Mouse (Mus musculus) liver, embryonic 14.5 days (tissue): Measurements from ENCODE around the gene Tpi1. TPM values are rescaled to one million over a fixed set of nuclear protein-coding genes. Genes with fewer than 3 reads are reported as not detected.

Experiments used
- ATAC-seq: fragments of 200-750 bp; cut with Nextera tagmentation; 2 replicates; pipeline ENCODE4 v1.8.0; 2017; ENCODE audit warnings: moderate number of reproducible peaks, mild to moderate bottlenecking, moderate library complexity; ENCODE audit not compliant: insufficient read depth
- DNase-seq, 3 experiments: peaks; one replicate each; pipeline ENCODE4 v3.0.0-alpha.2; 2012 to 2013; ENCODE audit warnings: low read depth in 3 of 3, low spot score in 3 of 3
- H3K27ac ChIP-seq: fragments of 300-500 bp; sonication (generic); 2 replicates; pipeline ENCODE4 v1.5.1; 2014; ENCODE audit warnings: moderate library complexity, mild to moderate bottlenecking, control low read depth, inconsistent platforms
- H3K27me3 ChIP-seq: fragments of 300-500 bp; sonication (generic); 2 replicates; pipeline ENCODE4 v1.6.1; 2014; ENCODE audit warnings: mild to moderate bottlenecking, low read length, moderate library complexity; ENCODE audit not compliant: control insufficient read depth, insufficient read depth
- H3K36me3 ChIP-seq: fragments of 300-500 bp; sonication (generic); replicated peaks from 2 replicates; pipeline ENCODE4 v1.6.1; 2014; ENCODE audit warnings: low read depth; ENCODE audit not compliant: control insufficient read depth, insufficient read depth
- H3K4me1 ChIP-seq, 2 experiments: fragments of 200-500 bp in 1 of 2; fragments of 300-500 bp in 1 of 2; sonication (generic) in 1 of 2; replicated peaks; 2 replicates each; pipeline ENCODE4 v1.6.1; 2012 to 2014; ENCODE audit warnings: antibody characterized with exemption in 1 of 2, inconsistent platforms in 1 of 2, low read length in 1 of 2; ENCODE audit not compliant: control insufficient read depth in 2 of 2, insufficient read depth in 2 of 2
- H3K4me2 ChIP-seq: fragments of 300-500 bp; sonication (generic); 2 replicates; pipeline ENCODE4 v1.6.1; 2014; ENCODE audit warnings: low read depth, mild to moderate bottlenecking, control low read depth, moderate library complexity
- H3K4me3 ChIP-seq, 2 experiments: fragments of 200-500 bp in 1 of 2; fragments of 300-500 bp in 1 of 2; sonication (generic) in 1 of 2; 2 replicates each; pipeline ENCODE4 v1.5.1; 2012 to 2014; ENCODE audit warnings: low read depth in 2 of 2, low read length in 2 of 2, mild to moderate bottlenecking in 2 of 2, control low read depth in 1 of 2, inconsistent platforms in 1 of 2, moderate library complexity in 1 of 2; ENCODE audit not compliant: insufficient read depth in 1 of 2
- H3K9ac ChIP-seq: fragments of 300-500 bp; sonication (generic); replicated peaks from 2 replicates; pipeline ENCODE4 v1.6.1; 2014; ENCODE audit warnings: mild to moderate bottlenecking, control low read depth, moderate library complexity
- H3K9me3 ChIP-seq: fragments of 300-500 bp; sonication (generic); 2 replicates; pipeline ENCODE4 v1.6.1; 2016; ENCODE audit warnings: low read length, mixed read lengths; ENCODE audit not compliant: control insufficient read depth
- CTCF ChIP-seq: IDR thresholded peaks from 2 replicates; pipeline ENCODE4 v1.5.1; 2016; ENCODE audit warnings: antibody characterized with exemption, low read depth, control low read depth
- EP300 ChIP-seq: IDR thresholded peaks from 2 replicates; pipeline ENCODE4 v1.6.1; 2016; ENCODE audit warnings: antibody characterized with exemption, low read depth
- WGBS: fragments of 180-500 bp; shearing (Covaris S2); extraction: QIAGEN DNeasy Blood & Tissue Kit; methylation state at CpG from one replicate; pipeline ENCODE4 v1.1.7; 2014; ENCODE audit not compliant: insufficient replicate concordance; 5-methylcytosine and 5-hydroxymethylcytosine counted together
- polyA plus RNA-seq, 2 experiments: library from polyadenylated mRNA; depleted of rRNA in 1 of 2; stranded (reverse) in 1 of 2; unstranded in 1 of 2; fragments of >200 nt; fragmentation: Nextera tagmentation in 1 of 2; extraction: Ambion mirVana in 1 of 2; gene quantifications; 2 replicates each; pipeline versions ENCODE4 v1.2.1 to v1.2.3; 2012 to 2014

Gene Tpi1
- polyA plus RNA-seq, 2 experiments = 292 to 420 TPM

- Histone ChIP-seq H3K4me1 (peaks cover 0 to 8% of the 10 kb centered on the region in 2 experiments; a peak in 2 of 4 replicates), H3K4me2 (peak overlapping the region; percentile 52), H3K4me3 (no peak overlapping the region), H3K27ac (no peak overlapping the region), H3K9me3 (no peaks in the 10 kb centered on the region), H3K27me3 (peaks cover 30% of the 10 kb centered on the region), H3K36me3 (no peaks in the 10 kb centered on the region), H3K9ac (no peak overlapping the region)
- 0 out of 2 replicates have a peak, but pooled peaks have one; percentile 36 for ATAC-seq
- TF ChIP-seq EP300 = no peak
- no peak for TF ChIP-seq CTCF
- DNase-seq = no peak
- WGBS = 23% methylated on average over 19 of the region's 19 CpGs
Observed at GRCm38 (mm10) chr6:124767920-124768703, 46.0 kb downstream of the Tpi1 start.

GRCm38 (mm10) chr6:124767536-124767919 is 46.6 kb downstream of the Tpi1 start:
- H3K9me3 ChIP-seq = no peaks in the 10 kb centered on the region
- H3K27ac ChIP-seq = no peak overlapping the region
- no peak for ATAC-seq
- no peak overlapping the region for H3K4me3 ChIP-seq
- H3K36me3 ChIP-seq = no peaks in the 10 kb centered on the region
- H3K4me2 ChIP-seq = no peak overlapping the region
- no peak for DNase-seq
- peaks cover 30% of the 10 kb centered on the region for H3K27me3 ChIP-seq
- no peak overlapping the region for H3K9ac ChIP-seq
- WGBS = 68% methylated on average over 4 of the region's 4 CpGs
- TF ChIP-seq CTCF = no peak
- no peak for TF ChIP-seq EP300
- H3K4me1 ChIP-seq = peaks cover 0 to 8% of the 10 kb centered on the region in 2 experiments; a peak in 2 of 4 replicates

- no peak overlapping the region for H3K4me2 ChIP-seq
- H3K27ac ChIP-seq = no peak overlapping the region
- H3K27me3 ChIP-seq = peaks cover 30% of the 10 kb centered on the region
- DNase-seq = no peak
- no peak for ATAC-seq
- no peak for TF ChIP-seq CTCF
- H3K36me3 ChIP-seq = no peaks in the 10 kb centered on the region
- 65% methylated on average over 7 of the region's 7 CpGs for WGBS
- H3K9me3 ChIP-seq = no peaks in the 10 kb centered on the region
- no peak overlapping the region for H3K4me3 ChIP-seq
- H3K9ac ChIP-seq = no peak overlapping the region
- H3K4me1 ChIP-seq = peaks cover 0 to 8% of the 10 kb centered on the region in 2 experiments; a peak in 2 of 4 replicates
Observed at GRCm38 (mm10) chr6:124765951-124766350, 48.1 kb downstream of the Tpi1 start.

Other genes with a start within 250 kb of the Tpi1 start
- gene C1rb, start 244.0 kb downstream of the Tpi1 start, polyA plus RNA-seq (2012; rRNA removed) = not detected in 2 replicates
- gene C1rb, start 244.0 kb downstream of the Tpi1 start, polyA plus RNA-seq (2014; fragmentation: Nextera tagmentation; extraction: Ambion mirVana) = not detected in 2 replicates
- 0.01 TPM in 1 of 2 replicates, not detected in the other for gene C1s2, start 178.2 kb downstream of the Tpi1 start, polyA plus RNA-seq (2012; rRNA removed)
- gene C1s2, start 178.2 kb downstream of the Tpi1 start, polyA plus RNA-seq (2014; fragmentation: Nextera tagmentation; extraction: Ambion mirVana) = not detected in 2 replicates
- 61.4 and 65.7 TPM in 2 replicates for gene Lpcat3, start 151.3 kb downstream of the Tpi1 start, polyA plus RNA-seq (2012; rRNA removed)
- gene Lpcat3, start 151.3 kb downstream of the Tpi1 start, polyA plus RNA-seq (2014; fragmentation: Nextera tagmentation; extraction: Ambion mirVana) = 64.2 and 67.0 TPM in 2 replicates
- gene Emg1, start 102.1 kb downstream of the Tpi1 start, polyA plus RNA-seq (2012; rRNA removed) = 91.1 and 103 TPM in 2 replicates
- 147 and 162 TPM in 2 replicates for gene Emg1, start 102.1 kb downstream of the Tpi1 start, polyA plus RNA-seq (2014; fragmentation: Nextera tagmentation; extraction: Ambion mirVana)
- gene Phb2, start 102.0 kb downstream of the Tpi1 start, polyA plus RNA-seq (2012; rRNA removed) = 101 and 124 TPM in 2 replicates
- gene Phb2, start 102.0 kb downstream of the Tpi1 start, polyA plus RNA-seq (2014; fragmentation: Nextera tagmentation; extraction: Ambion mirVana) = 210 and 240 TPM in 2 replicates
- 14.3 and 17.9 TPM in 2 replicates for gene Ptpn6, start 75.6 kb downstream of the Tpi1 start, polyA plus RNA-seq (2012; rRNA removed)
- 26.6 and 28.4 TPM in 2 replicates for gene Ptpn6, start 75.6 kb downstream of the Tpi1 start, polyA plus RNA-seq (2014; fragmentation: Nextera tagmentation; extraction: Ambion mirVana)
- gene Grcc10, start 72.9 kb downstream of the Tpi1 start, polyA plus RNA-seq (2012; rRNA removed) = 27.9 and 50.2 TPM in 2 replicates
- 74.0 and 80.0 TPM in 2 replicates for gene Grcc10, start 72.9 kb downstream of the Tpi1 start, polyA plus RNA-seq (2014; fragmentation: Nextera tagmentation; extraction: Ambion mirVana)
- 0.37 TPM in 1 of 2 replicates, not detected in the other for gene Gm45234, start 58.3 kb downstream of the Tpi1 start, polyA plus RNA-seq (2012; rRNA removed)
- gene Gm45234, start 58.3 kb downstream of the Tpi1 start, polyA plus RNA-seq (2014; fragmentation: Nextera tagmentation; extraction: Ambion mirVana) = not detected in 2 replicates
- gene Atn1, start 57.8 kb downstream of the Tpi1 start, polyA plus RNA-seq (2012; rRNA removed) = 2.5 and 2.8 TPM in 2 replicates
- 0.58 and 1.5 TPM in 2 replicates for gene Atn1, start 57.8 kb downstream of the Tpi1 start, polyA plus RNA-seq (2014; fragmentation: Nextera tagmentation; extraction: Ambion mirVana)
- 0.47 and 0.50 TPM in 2 replicates for gene Eno2, start 44.6 kb downstream of the Tpi1 start, polyA plus RNA-seq (2012; rRNA removed)
- 0.09 TPM in 1 of 2 replicates, not detected in the other for gene Eno2, start 44.6 kb downstream of the Tpi1 start, polyA plus RNA-seq (2014; fragmentation: Nextera tagmentation; extraction: Ambion mirVana)
- gene Lrrc23, start 34.6 kb downstream of the Tpi1 start, polyA plus RNA-seq (2012; rRNA removed) = 0.09 TPM in 1 of 2 replicates, not detected in the other
- not detected in 2 replicates for gene Lrrc23, start 34.6 kb downstream of the Tpi1 start, polyA plus RNA-seq (2014; fragmentation: Nextera tagmentation; extraction: Ambion mirVana)
- 4.1 and 5.0 TPM in 2 replicates for gene Spsb2, start 5.6 kb downstream of the Tpi1 start, polyA plus RNA-seq (2012; rRNA removed)
- 4.7 and 5.0 TPM in 2 replicates for gene Spsb2, start 5.6 kb downstream of the Tpi1 start, polyA plus RNA-seq (2014; fragmentation: Nextera tagmentation; extraction: Ambion mirVana)
- gene Usp5, start 15.2 kb upstream of the Tpi1 start, polyA plus RNA-seq (2012; rRNA removed) = 24.4 and 27.6 TPM in 2 replicates
- gene Usp5, start 15.2 kb upstream of the Tpi1 start, polyA plus RNA-seq (2014; fragmentation: Nextera tagmentation; extraction: Ambion mirVana) = 38.0 and 42.5 TPM in 2 replicates
- 147 and 165 TPM in 2 replicates for gene Cdca3, start 15.3 kb upstream of the Tpi1 start, polyA plus RNA-seq (2012; rRNA removed)
- 205 and 206 TPM in 2 replicates for gene Cdca3, start 15.3 kb upstream of the Tpi1 start, polyA plus RNA-seq (2014; fragmentation: Nextera tagmentation; extraction: Ambion mirVana)
- 0.03 and 0.06 TPM in 2 replicates for gene Gnb3, start 26.0 kb upstream of the Tpi1 start, polyA plus RNA-seq (2012; rRNA removed)
- 0.23 TPM in 1 of 2 replicates, not detected in the other for gene Gnb3, start 26.0 kb upstream of the Tpi1 start, polyA plus RNA-seq (2014; fragmentation: Nextera tagmentation; extraction: Ambion mirVana)
- gene P3h3, start 43.5 kb upstream of the Tpi1 start, polyA plus RNA-seq (2012; rRNA removed) = 3.2 and 3.5 TPM in 2 replicates
- 0.83 and 0.88 TPM in 2 replicates for gene P3h3, start 43.5 kb upstream of the Tpi1 start, polyA plus RNA-seq (2014; fragmentation: Nextera tagmentation; extraction: Ambion mirVana)
- gene Gpr162, start 49.7 kb upstream of the Tpi1 start, polyA plus RNA-seq (2012; rRNA removed) = 0.03 and 0.18 TPM in 2 replicates
- gene Gpr162, start 49.7 kb upstream of the Tpi1 start, polyA plus RNA-seq (2014; fragmentation: Nextera tagmentation; extraction: Ambion mirVana) = not detected in 2 replicates
- gene Cd4, start 73.9 kb upstream of the Tpi1 start, polyA plus RNA-seq (2012; rRNA removed) = 0.07 and 0.10 TPM in 2 replicates
- gene Cd4, start 73.9 kb upstream of the Tpi1 start, polyA plus RNA-seq (2014; fragmentation: Nextera tagmentation; extraction: Ambion mirVana) = 0.03 TPM in 1 of 2 replicates, not detected in the other
- 0.10 and 0.11 TPM in 2 replicates for gene Lag3, start 97.4 kb upstream of the Tpi1 start, polyA plus RNA-seq (2012; rRNA removed)
- gene Lag3, start 97.4 kb upstream of the Tpi1 start, polyA plus RNA-seq (2014; fragmentation: Nextera tagmentation; extraction: Ambion mirVana) = 0.17 TPM in 1 of 2 replicates, not detected in the other
- 109 and 131 TPM in 2 replicates for gene Ptms, start 105.8 kb upstream of the Tpi1 start, polyA plus RNA-seq (2012; rRNA removed)
- gene Ptms, start 105.8 kb upstream of the Tpi1 start, polyA plus RNA-seq (2014; fragmentation: Nextera tagmentation; extraction: Ambion mirVana) = 29.7 and 39.7 TPM in 2 replicates
- 85.0 and 96.5 TPM in 2 replicates for gene Mlf2, start 117.1 kb upstream of the Tpi1 start, polyA plus RNA-seq (2012; rRNA removed)
- 98.1 and 116 TPM in 2 replicates for gene Mlf2, start 117.1 kb upstream of the Tpi1 start, polyA plus RNA-seq (2014; fragmentation: Nextera tagmentation; extraction: Ambion mirVana)
- 57.8 and 62.6 TPM in 2 replicates for gene Cops7a, start 151.2 kb upstream of the Tpi1 start, polyA plus RNA-seq (2012; rRNA removed)
- gene Cops7a, start 151.2 kb upstream of the Tpi1 start, polyA plus RNA-seq (2014; fragmentation: Nextera tagmentation; extraction: Ambion mirVana) = 51.5 and 52.6 TPM in 2 replicates
- 0.07 and 0.09 TPM in 2 replicates for gene Pianp, start 182.4 kb upstream of the Tpi1 start, polyA plus RNA-seq (2012; rRNA removed)
- not detected in 2 replicates for gene Pianp, start 182.4 kb upstream of the Tpi1 start, polyA plus RNA-seq (2014; fragmentation: Nextera tagmentation; extraction: Ambion mirVana)
- 20.2 and 22.2 TPM in 2 replicates for gene Zfp384, start 194.8 kb upstream of the Tpi1 start, polyA plus RNA-seq (2012; rRNA removed)
- gene Zfp384, start 194.8 kb upstream of the Tpi1 start, polyA plus RNA-seq (2014; fragmentation: Nextera tagmentation; extraction: Ambion mirVana) = 2.9 and 3.1 TPM in 2 replicates
- gene Ing4, start 225.5 kb upstream of the Tpi1 start, polyA plus RNA-seq (2012; rRNA removed) = 14.1 and 17.9 TPM in 2 replicates
- gene Ing4, start 225.5 kb upstream of the Tpi1 start, polyA plus RNA-seq (2014; fragmentation: Nextera tagmentation; extraction: Ambion mirVana) = 17.2 and 21.9 TPM in 2 replicates
- gene Acrbp, start 235.4 kb upstream of the Tpi1 start, polyA plus RNA-seq (2012; rRNA removed) = 2.1 and 3.1 TPM in 2 replicates
- gene Acrbp, start 235.4 kb upstream of the Tpi1 start, polyA plus RNA-seq (2014; fragmentation: Nextera tagmentation; extraction: Ambion mirVana) = 1.3 and 2.0 TPM in 2 replicates